Mouse (Mus musculus) right cerebral cortex, adult 2 months (tissue): Measurements from ENCODE around the gene Dbx2.

Experiments
- DNase-seq, 2 experiments: peaks; one replicate each; pipeline ENCODE4 v3.0.0; 2021 to 2022; ENCODE audit warnings: low spot score in 2 of 2

Gene Dbx2

DNA sequence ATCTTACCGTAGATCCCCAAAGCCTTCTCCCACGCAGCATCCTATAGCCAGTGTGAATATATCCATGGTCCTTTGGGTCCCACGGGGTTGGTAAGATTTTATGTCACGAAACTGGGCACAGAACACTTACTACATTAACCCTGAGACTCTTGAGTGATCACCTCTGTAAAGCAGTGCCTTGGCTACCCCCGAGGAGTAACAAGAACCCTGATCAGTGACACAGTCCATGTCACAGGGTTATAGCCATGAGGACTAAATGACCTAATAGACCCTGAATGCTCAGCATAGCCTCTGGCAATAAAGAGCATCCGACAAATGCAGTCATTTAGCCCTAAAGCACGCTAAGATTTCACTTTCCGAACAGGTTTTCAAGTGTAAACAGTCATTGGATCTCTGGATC, 33.0 kb downstream of the Dbx2 start:
- DNase-seq: no peak

DNA sequence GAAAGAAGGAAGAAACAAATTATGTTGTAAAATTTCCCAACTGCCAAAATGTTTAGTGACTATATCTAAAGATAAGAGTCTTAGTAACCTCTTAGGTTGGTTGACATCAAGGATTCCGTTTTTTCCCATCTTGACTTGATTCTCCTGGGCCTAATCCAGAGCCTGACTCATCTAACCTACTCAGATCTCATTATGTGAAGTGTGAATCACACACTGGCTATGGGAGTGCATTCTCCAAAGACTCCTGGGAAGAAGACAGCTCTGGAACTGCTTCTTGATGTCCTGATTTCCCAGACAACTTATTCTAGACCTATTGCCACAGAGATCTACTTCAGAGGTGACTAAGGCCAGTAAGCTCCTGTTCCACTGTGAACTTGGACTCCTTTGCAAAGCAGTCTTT, 43.2 kb downstream of the Dbx2 start:
- DNase-seq: peak; percentile 13

DNA sequence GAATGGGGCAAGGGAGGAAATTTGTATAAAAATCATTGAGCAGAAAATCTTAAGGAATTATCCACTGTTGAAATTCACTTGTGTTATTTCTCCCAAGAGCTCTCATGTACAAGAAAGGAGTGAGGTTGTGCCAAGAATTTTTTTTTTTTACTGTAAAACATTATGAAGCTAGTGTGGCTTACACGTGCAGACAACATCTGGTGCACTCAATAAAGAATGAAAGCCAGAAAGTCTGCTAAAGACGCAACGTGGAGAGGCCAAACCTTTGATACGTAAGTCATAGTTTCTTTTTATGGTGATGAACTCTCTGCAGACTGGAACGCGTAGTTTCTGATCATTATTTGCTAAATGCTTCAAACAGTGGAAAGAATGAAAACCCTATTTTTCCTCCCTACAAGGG, 54.6 kb downstream of the Dbx2 start:
- no peak for DNase-seq

DNA sequence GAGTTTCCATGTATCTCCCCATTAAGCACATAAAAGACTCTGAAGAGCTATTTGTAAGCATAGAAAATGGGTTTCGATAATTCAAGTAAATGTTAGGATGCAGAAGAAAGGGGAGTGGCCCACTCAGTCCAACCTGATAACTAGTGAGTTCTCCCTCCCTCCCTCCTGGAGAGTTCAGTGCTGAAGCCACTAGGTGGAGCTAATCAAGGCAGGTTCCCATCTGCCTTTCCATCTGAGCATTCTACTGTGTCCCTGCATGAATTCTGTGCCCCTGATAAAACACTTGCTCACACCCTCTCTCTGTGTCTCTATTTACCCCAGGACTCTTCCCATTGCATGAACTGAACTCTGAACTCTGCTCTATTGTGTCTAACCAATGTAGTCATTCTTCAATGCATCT, 57.1 kb downstream of the Dbx2 start:
- peak; percentile 9 to 39 for DNase-seq

DNA sequence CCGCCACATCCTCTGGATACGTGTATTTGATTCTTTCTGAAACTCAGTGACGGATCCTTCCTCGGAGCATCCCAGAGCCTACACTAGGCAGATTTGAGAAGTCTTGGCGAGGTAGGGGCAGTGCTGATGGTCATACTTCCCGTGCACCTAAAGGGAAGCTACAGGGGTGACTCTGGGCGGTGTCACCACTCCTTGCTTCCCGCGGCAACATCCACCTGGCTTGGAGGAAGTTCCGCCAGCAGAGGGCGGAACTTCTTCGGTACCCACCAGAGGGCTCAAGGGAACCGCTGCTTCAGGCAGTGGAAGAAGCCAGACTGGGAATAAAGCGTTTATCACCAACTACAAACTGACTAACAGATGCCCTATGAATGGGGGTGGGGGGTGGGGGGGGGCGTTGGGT, 68.9 kb downstream of the Dbx2 start:
- no peak for DNase-seq

DNA sequence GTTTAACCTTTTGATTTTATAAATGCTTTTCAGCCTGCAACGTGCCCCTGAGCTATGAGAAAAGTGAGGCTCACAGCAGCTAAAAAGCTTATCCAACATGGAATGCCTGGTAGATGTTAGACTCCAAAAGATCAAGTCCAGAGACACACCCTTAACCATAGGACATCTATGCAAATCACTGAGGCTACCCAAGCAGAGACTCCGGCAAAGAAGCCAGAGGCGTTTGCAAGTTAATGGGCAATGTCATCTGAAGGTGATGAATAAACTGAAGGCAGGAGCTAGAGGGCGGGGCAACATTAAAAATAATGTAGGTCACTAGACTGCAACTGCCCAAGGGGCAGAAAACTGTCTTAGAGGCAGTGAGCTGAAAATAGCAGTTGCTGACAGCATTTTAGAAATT, 70.9 kb downstream of the Dbx2 start:
- DNase-seq: no peak

DNA sequence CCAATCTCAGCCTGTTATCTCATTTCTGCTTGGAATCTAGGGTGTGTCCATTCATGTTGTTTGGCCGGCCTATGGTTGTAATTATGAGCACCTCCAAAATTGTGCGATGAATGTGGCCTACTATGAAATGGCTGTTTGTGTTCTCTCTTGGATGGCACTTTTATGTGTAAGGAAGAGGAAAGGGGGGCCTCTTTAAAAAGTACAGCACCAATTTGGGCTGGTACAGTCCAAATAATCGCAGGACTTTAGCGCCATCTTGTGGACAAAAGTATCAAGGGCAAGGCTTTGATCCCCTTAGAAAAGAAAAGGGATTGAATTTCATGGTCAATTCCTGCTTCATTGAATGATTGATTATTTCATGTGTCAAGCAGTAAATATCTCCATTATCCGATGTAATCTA, 81.1 kb downstream of the Dbx2 start:
- DNase-seq: peak; percentile 66 to 80
